Mouse (Mus musculus): ENCODE data around the gene Klhl21. TPM values are rescaled to one million over a fixed set of nuclear protein-coding genes. Genes with fewer than 3 reads are reported as not detected.

Klhl21 gene
- polyA plus RNA-seq (2015; fragmentation: Nextera tagmentation; extraction: Ambion mirVana) = 4.7 and 5.0 TPM in 2 replicates

DNA sequence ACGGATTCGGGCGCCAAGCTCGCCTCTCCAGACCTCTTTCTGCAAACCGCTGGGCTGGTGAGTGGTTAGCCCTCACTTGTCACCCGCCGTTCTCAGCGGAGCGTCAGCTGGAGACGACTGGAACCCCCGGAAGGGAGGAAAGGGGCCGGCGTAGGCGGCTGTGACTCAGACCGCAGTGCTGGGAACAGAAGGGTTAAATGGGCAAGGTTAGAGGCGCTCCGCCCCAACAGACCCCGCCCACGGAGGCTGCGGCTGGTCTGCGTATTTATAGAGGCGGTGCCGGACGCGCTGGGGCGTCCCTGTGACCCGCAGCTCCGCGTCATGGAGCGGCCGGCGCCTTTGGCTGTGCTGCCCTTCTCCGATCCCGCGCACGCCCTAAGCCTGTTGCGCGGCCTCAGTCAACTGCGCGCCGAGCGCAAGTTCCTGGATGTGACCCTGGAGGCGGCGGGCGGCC is at the start of gene Klhl21:
Gene Klhl21 (plus strand): TSS at position 182 of the 454 bp plus-strand sequence.
- H3K9ac ChIP-seq (ENCODE audit: low read depth, low read length) = peak within 1 kb of the TSS; percentile 74
- WGBS = under 1% methylated on average over 34 of the region's 45 CpGs
- H3K27ac ChIP-seq (ENCODE audit: low read depth, low read length) = peak within 1 kb of the TSS; percentile 82
- H3K27me3 ChIP-seq (replicated peaks; ENCODE audit: control insufficient read depth, insufficient read depth, low read length) = peaks cover 8% of the 10 kb centered on the region
- H3K4me1 ChIP-seq (ENCODE audit: control insufficient read depth, insufficient read depth, low read depth, low read length) = peaks cover 29% of the 10 kb centered on the region
- ATAC-seq = peak; percentile 90
- peak within 1 kb of the TSS; percentile 99 for H3K4me2 ChIP-seq (ENCODE audit: low read length)
- peak within 1 kb of the TSS; percentile 78 for H3K4me3 ChIP-seq (ENCODE audit: low read length)
- no peaks in the 10 kb centered on the region for H3K36me3 ChIP-seq (ENCODE audit: control insufficient read depth, insufficient read depth, low read length)
- no peaks in the 10 kb centered on the region for H3K9me3 ChIP-seq (ENCODE audit: control insufficient read depth, low read length)

GRCm38 (mm10) chr4:151959849-151960512 is 48.6 kb upstream of the Klhl21 start:
- WGBS = 91% methylated on average over 11 of the region's 11 CpGs
- no peak for ATAC-seq
- Histone ChIP-seq H3K36me3 (ENCODE audit: control insufficient read depth, insufficient read depth, low read length) (peaks cover 29% of the 10 kb centered on the region), H3K4me3 (ENCODE audit: low read length) (no peak overlapping the region), H3K9ac (ENCODE audit: low read depth, low read length) (no peak overlapping the region), H3K4me1 (ENCODE audit: control insufficient read depth, insufficient read depth, low read depth, low read length) (no peaks in the 10 kb centered on the region), H3K27me3 (replicated peaks; ENCODE audit: control insufficient read depth, insufficient read depth, low read length) (no peaks in the 10 kb centered on the region), H3K27ac (ENCODE audit: low read depth, low read length) (no peak overlapping the region), H3K9me3 (ENCODE audit: control insufficient read depth, low read length) (no peaks in the 10 kb centered on the region), H3K4me2 (ENCODE audit: low read length) (no peak overlapping the region)

- Histone ChIP-seq H3K27ac (ENCODE audit: low read depth, low read length) (no peak overlapping the region), H3K4me1 (ENCODE audit: control insufficient read depth, insufficient read depth, low read depth, low read length) (no peaks in the 10 kb centered on the region), H3K4me2 (ENCODE audit: low read length) (no peak overlapping the region), H3K27me3 (replicated peaks; ENCODE audit: control insufficient read depth, insufficient read depth, low read length) (no peaks in the 10 kb centered on the region), H3K36me3 (ENCODE audit: control insufficient read depth, insufficient read depth, low read length) (peaks cover 30% of the 10 kb centered on the region), H3K4me3 (ENCODE audit: low read length) (no peak overlapping the region), H3K9ac (ENCODE audit: low read depth, low read length) (no peak overlapping the region), H3K9me3 (ENCODE audit: control insufficient read depth, low read length) (no peaks in the 10 kb centered on the region)
- ATAC-seq = 0 out of 2 replicates have a peak, but pooled peaks have one; percentile 40
- WGBS = 84% methylated on average over 3 of the region's 3 CpGs
Observed at GRCm38 (mm10) chr4:151960513-151960854, 48.1 kb upstream of the Klhl21 start.

DNA sequence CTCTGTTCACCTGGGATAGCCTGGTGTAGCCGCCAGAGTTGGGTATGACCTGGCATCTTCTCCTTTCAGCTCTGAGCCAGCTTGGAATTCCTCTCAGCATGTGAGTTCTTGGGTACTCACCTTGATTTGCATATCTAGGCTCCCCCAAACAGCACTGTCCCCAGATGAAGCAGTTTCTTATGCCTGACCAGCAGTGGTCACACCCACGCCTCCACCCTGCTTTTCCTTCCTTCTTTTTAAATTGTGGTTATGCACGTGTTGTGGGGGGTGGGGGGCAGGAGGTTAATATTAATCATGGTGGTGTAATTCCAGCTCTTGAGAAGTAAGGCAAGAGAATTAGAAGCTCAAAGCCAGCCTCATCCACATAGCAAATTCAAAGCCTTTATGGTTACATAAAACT is 45.8 kb upstream of the Klhl21 start:
- no peak overlapping the region for H3K9ac ChIP-seq (ENCODE audit: low read depth, low read length)
- no peak overlapping the region for H3K4me2 ChIP-seq (ENCODE audit: low read length)
- ATAC-seq = no peak
- no peaks in the 10 kb centered on the region for H3K27me3 ChIP-seq (replicated peaks; ENCODE audit: control insufficient read depth, insufficient read depth, low read length)
- H3K9me3 ChIP-seq (ENCODE audit: control insufficient read depth, low read length) = no peaks in the 10 kb centered on the region
- H3K36me3 ChIP-seq (ENCODE audit: control insufficient read depth, insufficient read depth, low read length) = peaks cover 22% of the 10 kb centered on the region
- no peak overlapping the region for H3K4me3 ChIP-seq (ENCODE audit: low read length)
- H3K27ac ChIP-seq (ENCODE audit: low read depth, low read length) = no peak overlapping the region
- no peaks in the 10 kb centered on the region for H3K4me1 ChIP-seq (ENCODE audit: control insufficient read depth, insufficient read depth, low read depth, low read length)
- WGBS = 92% methylated on average over 3 of the region's 3 CpGs

- no peak for ATAC-seq
- WGBS = 75% methylated on average over 26 of the region's 26 CpGs
- Histone ChIP-seq H3K27me3 (replicated peaks; ENCODE audit: control insufficient read depth, insufficient read depth, low read length) (no peaks in the 10 kb centered on the region), H3K9ac (ENCODE audit: low read depth, low read length) (no peak overlapping the region), H3K4me2 (ENCODE audit: low read length) (no peak overlapping the region), H3K36me3 (ENCODE audit: control insufficient read depth, insufficient read depth, low read length) (peaks cover 9% of the 10 kb centered on the region), H3K4me3 (ENCODE audit: low read length) (no peak overlapping the region), H3K9me3 (ENCODE audit: control insufficient read depth, low read length) (no peaks in the 10 kb centered on the region), H3K27ac (ENCODE audit: low read depth, low read length) (no peak overlapping the region; the same call in 1 of the 2 replicates), H3K4me1 (ENCODE audit: control insufficient read depth, insufficient read depth, low read depth, low read length) (peaks cover 2% of the 10 kb centered on the region; the same call in 1 of the 2 replicates)
Observed at GRCm38 (mm10) chr4:151968204-151968921, 40.2 kb upstream of the Klhl21 start.

- Histone ChIP-seq H3K9me3 (ENCODE audit: control insufficient read depth, low read length) (no peaks in the 10 kb centered on the region), H3K4me2 (ENCODE audit: low read length) (no peak overlapping the region), H3K4me3 (ENCODE audit: low read length) (no peak overlapping the region), H3K27me3 (replicated peaks; ENCODE audit: control insufficient read depth, insufficient read depth, low read length) (no peaks in the 10 kb centered on the region), H3K36me3 (ENCODE audit: control insufficient read depth, insufficient read depth, low read length) (peaks cover 8% of the 10 kb centered on the region), H3K4me1 (ENCODE audit: control insufficient read depth, insufficient read depth, low read depth, low read length) (peaks cover 2% of the 10 kb centered on the region; the same call in 1 of the 2 replicates), H3K9ac (ENCODE audit: low read depth, low read length) (no peak overlapping the region), H3K27ac (ENCODE audit: low read depth, low read length) (no peak overlapping the region)
- no peak for ATAC-seq
- 64% methylated on average over 10 of the region's 10 CpGs for WGBS
Observed at GRCm38 (mm10) chr4:151972221-151972967, 36.2 kb upstream of the Klhl21 start.

DNA sequence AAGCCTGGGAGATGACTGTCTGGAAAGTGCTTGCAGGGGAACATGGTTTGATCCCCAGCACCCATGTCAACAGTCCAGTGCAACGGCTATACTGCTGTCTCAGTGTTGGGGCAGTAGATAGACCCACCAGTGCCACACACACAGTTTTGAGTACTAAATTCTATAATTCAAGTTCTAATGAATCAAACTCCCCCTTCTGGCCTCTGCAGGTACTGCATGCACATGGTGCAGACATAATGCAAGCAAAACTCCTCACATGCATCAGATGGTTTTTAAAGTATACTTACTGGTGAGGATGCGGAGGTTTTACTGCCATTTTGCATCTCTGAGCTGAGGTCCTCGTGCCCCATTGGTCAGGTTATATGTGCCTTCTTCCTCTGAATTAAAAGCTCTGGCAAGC is 33.2 kb upstream of the Klhl21 start:
- Histone ChIP-seq H3K4me3 (ENCODE audit: low read length) (no peak overlapping the region), H3K27me3 (replicated peaks; ENCODE audit: control insufficient read depth, insufficient read depth, low read length) (no peaks in the 10 kb centered on the region), H3K36me3 (ENCODE audit: control insufficient read depth, insufficient read depth, low read length) (peaks cover 16% of the 10 kb centered on the region), H3K9me3 (ENCODE audit: control insufficient read depth, low read length) (no peaks in the 10 kb centered on the region), H3K4me2 (ENCODE audit: low read length) (no peak overlapping the region), H3K27ac (ENCODE audit: low read depth, low read length) (no peak overlapping the region), H3K9ac (ENCODE audit: low read depth, low read length) (no peak overlapping the region), H3K4me1 (ENCODE audit: control insufficient read depth, insufficient read depth, low read depth, low read length) (peaks cover 2% of the 10 kb centered on the region; the same call in 1 of the 2 replicates)
- WGBS = 91% methylated on average over 3 of the region's 3 CpGs
- no peak for ATAC-seq

DNA sequence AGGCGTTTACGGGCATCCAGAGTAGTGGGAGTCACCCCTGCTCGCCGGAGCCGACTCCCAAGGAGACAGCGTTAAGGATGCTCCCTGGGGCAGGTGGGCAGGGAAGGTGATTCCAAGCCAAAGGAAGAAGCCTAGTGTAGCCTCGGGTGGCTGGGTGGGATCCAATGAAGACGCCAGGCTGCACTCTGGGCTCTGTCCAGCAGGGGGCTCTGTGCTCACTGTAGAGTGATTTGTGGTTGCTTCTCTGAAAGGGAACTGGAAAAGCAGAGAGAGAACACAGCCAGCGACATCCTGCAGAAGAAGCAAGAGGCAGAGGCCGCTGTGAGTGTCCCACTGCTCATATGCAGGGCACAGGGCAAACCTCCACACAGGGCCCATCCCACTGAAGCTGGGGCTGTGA is 30.9 kb upstream of the Klhl21 start:
- H3K4me3 ChIP-seq (ENCODE audit: low read length) = no peak overlapping the region
- no peaks in the 10 kb centered on the region for H3K27me3 ChIP-seq (replicated peaks; ENCODE audit: control insufficient read depth, insufficient read depth, low read length)
- H3K36me3 ChIP-seq (ENCODE audit: control insufficient read depth, insufficient read depth, low read length) = peaks cover 19% of the 10 kb centered on the region
- H3K9me3 ChIP-seq (ENCODE audit: control insufficient read depth, low read length) = no peaks in the 10 kb centered on the region
- H3K4me1 ChIP-seq (ENCODE audit: control insufficient read depth, insufficient read depth, low read depth, low read length) = peaks cover 2% of the 10 kb centered on the region; the same call in 1 of the 2 replicates
- H3K9ac ChIP-seq (ENCODE audit: low read depth, low read length) = peak overlapping the region; percentile 30; the same call in 1 of the 2 replicates
- ATAC-seq = peak; percentile 9; the same call in 1 of the 2 replicates
- H3K27ac ChIP-seq (ENCODE audit: low read depth, low read length) = no peak overlapping the region
- WGBS = 40% methylated on average over 10 of the region's 10 CpGs
- H3K4me2 ChIP-seq (ENCODE audit: low read length) = no peak overlapping the region

- WGBS = 77% methylated on average over 8 of the region's 8 CpGs
- Histone ChIP-seq H3K4me3 (ENCODE audit: low read length) (no peak overlapping the region), H3K4me1 (ENCODE audit: control insufficient read depth, insufficient read depth, low read depth, low read length) (peaks cover 2% of the 10 kb centered on the region; the same call in 1 of the 2 replicates), H3K9ac (ENCODE audit: low read depth, low read length) (no peak overlapping the region), H3K27me3 (replicated peaks; ENCODE audit: control insufficient read depth, insufficient read depth, low read length) (no peaks in the 10 kb centered on the region), H3K36me3 (ENCODE audit: control insufficient read depth, insufficient read depth, low read length) (peaks cover 10% of the 10 kb centered on the region), H3K4me2 (ENCODE audit: low read length) (no peak overlapping the region), H3K27ac (ENCODE audit: low read depth, low read length) (no peak overlapping the region), H3K9me3 (ENCODE audit: control insufficient read depth, low read length) (no peaks in the 10 kb centered on the region)
- no peak for ATAC-seq
Observed at GRCm38 (mm10) chr4:151980699-151981098, 27.9 kb upstream of the Klhl21 start.
